In the genomic region with DNA sequence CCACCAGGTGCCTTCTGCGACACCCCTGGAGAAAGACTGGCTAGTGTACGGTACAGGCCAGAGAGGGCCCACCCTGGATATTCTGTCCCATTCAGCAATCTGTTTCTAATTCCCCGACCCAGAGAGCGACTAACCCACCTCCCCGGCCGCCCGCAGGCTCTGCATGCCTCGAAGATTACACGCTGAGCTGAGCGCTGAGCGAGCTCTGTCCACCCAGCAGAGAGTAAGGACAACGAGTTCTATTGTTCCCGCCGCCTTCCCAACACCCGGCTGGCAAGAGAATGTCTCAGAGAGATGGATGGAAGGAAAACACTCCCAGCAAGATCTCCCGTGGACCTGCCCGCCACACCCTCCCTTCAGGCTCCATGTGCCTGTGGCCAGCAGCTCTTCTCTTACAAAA, we compare ENCODE assay signal across 8 mouse cellular contexts.
A peak's percentile ranks its signal among the peaks of the same experiment; 100 is the strongest.
DNase-seq lines count a peak whose midpoint lies in the region; ATAC-seq lines count a peak whose summit lies in the region.
"Had no signal": no experiment of that assay in that cellular context is flagged by ENCODE, and none has a peak within 500 bp of the region (broad histone marks: within the 10 kb centered on the region; RNA-seq: fewer than 3 reads in every experiment).

No protein-coding gene starts in this region.

- no peak overlapping the region for H3K4me2 ChIP-seq in heart, embryonic 12.5 days
- H3K4me2 ChIP-seq: liver, embryonic 15.5 days had no signal

- H3K36me3 ChIP-seq in heart, embryonic 12.5 days = no peaks in the 10 kb centered on the region
- no peaks in the 10 kb centered on the region for H3K36me3 ChIP-seq in limb, embryonic 10.5 days
- H3K36me3 ChIP-seq: liver, embryonic 15.5 days had no signal

- no peak overlapping the region for H3K27ac ChIP-seq in heart, embryonic 12.5 days (ENCODE audit: poor library complexity, severe bottlenecking)
- H3K27ac ChIP-seq in limb, embryonic 10.5 days = peak overlapping the region; percentile 69
- H3K27ac ChIP-seq: liver, embryonic 15.5 days had no signal

- H3K9me3 ChIP-seq in heart, embryonic 12.5 days (replicated peaks) = peaks cover 3% of the 10 kb centered on the region; the same call in 1 of the 2 replicates
- no peaks in the 10 kb centered on the region for H3K9me3 ChIP-seq in limb, embryonic 10.5 days (replicated peaks)
- H3K9me3 ChIP-seq: liver, embryonic 15.5 days had no signal

- ATAC-seq in heart, embryonic 12.5 days (ENCODE audit: insufficient number of reproducible peaks, low FRiP score) = no peak
- no peak for ATAC-seq in CD4-positive, CD25-positive, alpha-beta regulatory T cell, adult 4 months

- H3K4me1 ChIP-seq in heart, embryonic 12.5 days (replicated peaks) = peaks cover 31% of the 10 kb centered on the region
- peaks cover 26% of the 10 kb centered on the region for H3K4me1 ChIP-seq in limb, embryonic 10.5 days
- H3K4me1 ChIP-seq: liver, embryonic 15.5 days had no signal

- WGBS in heart, embryonic 12.5 days = 25% methylated on average over 17 of the region's 17 CpGs
- 31% methylated on average over 17 of the region's 17 CpGs for WGBS in limb, embryonic 10.5 days

- H3K4me3 ChIP-seq in heart, embryonic 12.5 days = no peak overlapping the region
- 0 out of 2 replicates have a peak overlapping the region, but pooled peaks have one; percentile 11 for H3K4me3 ChIP-seq in limb, embryonic 10.5 days
- H3K4me3 ChIP-seq: liver, embryonic 15.5 days had no signal

- peaks cover 15% of the 10 kb centered on the region; the same call in 1 of the 2 replicates for H3K27me3 ChIP-seq in heart, embryonic 12.5 days (replicated peaks)
- peaks cover 36% of the 10 kb centered on the region for H3K27me3 ChIP-seq in limb, embryonic 10.5 days (ENCODE audit: low read depth, poor library complexity, severe bottlenecking)
- H3K27me3 ChIP-seq: liver, embryonic 15.5 days had no signal

- no peak overlapping the region for H3K9ac ChIP-seq in heart, embryonic 12.5 days
- H3K9ac ChIP-seq: liver, embryonic 15.5 days had no signal

- peak; percentile 43 for DNase-seq in heart, postnatal 4 days
- DNase-seq in NIH3T3 (ENCODE audit: low read depth) = peak; percentile 83
- DNase-seq in embryo, embryonic 11.5 days (ENCODE audit: low read depth, low spot score) = peak; percentile 36
- peak; percentile 55 for DNase-seq in limb, embryonic 10.5 days (ENCODE audit: low spot score)
- DNase-seq in adrenal gland, adult (ENCODE audit: inconsistent age in 2 of 2, low spot score in 1 of 2) = no peak

Comparison
In these comparisons a context has a peak if more than half of its experiments do, and no peak if none do; other contexts are left out.
1. DNase-seq: peak in heart, postnatal 4 days (single experiment), NIH3T3 (single experiment), embryo, embryonic 11.5 days (single experiment) and limb, embryonic 10.5 days (single experiment); none in adrenal gland, adult (0 of 2).